Mouse (Mus musculus) midbrain, embryonic 16.5 days (tissue): ENCODE measurements at regions not wholly inside any gene's neighbourhood (a gene's known extent, or its start where the extent isn't known, plus 50 kb on each side); places are given as distances from the start of the nearest gene placed in this dataset.

Experiments
- ATAC-seq: fragments of 200-750 bp; cut with Nextera tagmentation; 2 replicates; pipeline ENCODE4 v1.8.0; 2017; ENCODE audit warnings: moderate TSS enrichment
- H3K27ac ChIP-seq: fragments of 300-500 bp; sonication (generic); 2 replicates; pipeline ENCODE4 v1.5.1; 2014; ENCODE audit warnings: mild to moderate bottlenecking, low read length, mixed read lengths
- H3K27me3 ChIP-seq: fragments of 300-500 bp; sonication (generic); 2 replicates; pipeline ENCODE4 v1.6.1; 2014; ENCODE audit warnings: low read depth, low read length, mixed read lengths; ENCODE audit not compliant: control insufficient read depth, insufficient read depth
- H3K36me3 ChIP-seq: fragments of 300-500 bp; sonication (generic); 2 replicates; pipeline ENCODE4 v1.6.1; 2014; ENCODE audit warnings: mild to moderate bottlenecking, low read length, moderate library complexity, mixed read lengths; ENCODE audit not compliant: control insufficient read depth, insufficient read depth
- H3K4me1 ChIP-seq: fragments of 300-500 bp; sonication (generic); 2 replicates; pipeline ENCODE4 v1.6.1; 2014; ENCODE audit warnings: mild to moderate bottlenecking, low read length, mixed read lengths; ENCODE audit not compliant: control insufficient read depth, insufficient read depth
- H3K4me2 ChIP-seq: fragments of 300-500 bp; sonication (generic); 2 replicates; pipeline ENCODE4 v1.6.1; 2014; ENCODE audit warnings: mild to moderate bottlenecking, low read length, mixed read lengths
- H3K4me3 ChIP-seq: fragments of 300-500 bp; sonication (generic); 2 replicates; pipeline ENCODE4 v1.5.1; 2014; ENCODE audit warnings: low read depth, mild to moderate bottlenecking, low read length, moderate library complexity, mixed read lengths
- H3K9ac ChIP-seq: fragments of 300-500 bp; sonication (generic); 2 replicates; pipeline ENCODE4 v1.6.1; 2014; ENCODE audit warnings: low read depth, low read length, mixed read lengths
- H3K9me3 ChIP-seq: fragments of 300-500 bp; sonication (generic); replicated peaks from 2 replicates; pipeline ENCODE4 v1.6.1; 2014; ENCODE audit warnings: mild to moderate bottlenecking, low read length, mixed read lengths; ENCODE audit not compliant: control insufficient read depth, poor library complexity, severe bottlenecking
- WGBS: fragments of 180-500 bp; shearing (Covaris S2); extraction: QIAGEN DNeasy Blood & Tissue Kit; methylation state at CpG from one replicate; pipeline ENCODE4 v1.1.7; 2014; 5-methylcytosine and 5-hydroxymethylcytosine counted together

- H3K9ac ChIP-seq: no peak overlapping the region
- no peak overlapping the region for H3K27ac ChIP-seq
- 87% methylated on average over 11 of the region's 11 CpGs for WGBS
- no peak overlapping the region for H3K4me2 ChIP-seq
- H3K9me3 ChIP-seq: no peaks in the 10 kb centered on the region
- no peak overlapping the region for H3K4me3 ChIP-seq
- no peak for ATAC-seq
- H3K4me1 ChIP-seq: no peaks in the 10 kb centered on the region
- H3K36me3 ChIP-seq: no peaks in the 10 kb centered on the region
- no peaks in the 10 kb centered on the region for H3K27me3 ChIP-seq
Measured at GRCm38 (mm10) chr1:190639846-190640245, 271.7 kb downstream of the Rps6kc1 start.

GRCm38 (mm10) chr1:190634935-190635334 is 276.6 kb downstream of the Rps6kc1 start:
- Histone ChIP-seq H3K9me3 (no peaks in the 10 kb centered on the region), H3K36me3 (no peaks in the 10 kb centered on the region), H3K4me2 (no peak overlapping the region), H3K27ac (no peak overlapping the region), H3K4me1 (no peaks in the 10 kb centered on the region), H3K4me3 (no peak overlapping the region), H3K9ac (no peak overlapping the region), H3K27me3 (no peaks in the 10 kb centered on the region)
- WGBS: 96% methylated on average over 2 of the region's 2 CpGs
- no peak for ATAC-seq

DNA sequence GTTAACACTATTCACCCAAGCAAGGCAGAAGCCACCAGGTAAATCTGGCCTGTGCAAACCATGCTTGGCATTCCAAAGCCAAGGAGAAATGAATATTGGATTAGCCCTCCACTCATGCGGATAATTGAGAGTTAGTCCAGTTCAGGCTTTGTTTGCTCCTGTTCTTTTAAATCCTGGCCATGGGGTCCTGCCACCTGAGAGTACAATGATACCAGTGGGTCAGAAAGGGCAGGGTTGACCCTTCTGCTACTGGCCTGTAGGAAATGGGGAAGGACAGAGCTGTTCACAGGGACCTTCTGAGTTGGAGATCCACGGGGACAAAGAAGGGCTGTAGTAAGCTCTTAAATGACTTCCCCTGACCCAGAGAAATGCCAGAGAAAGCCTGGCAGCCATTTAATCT is 279.9 kb downstream of the Rps6kc1 start:
- no peaks in the 10 kb centered on the region for H3K4me1 ChIP-seq
- H3K9me3 ChIP-seq: no peaks in the 10 kb centered on the region
- no peak overlapping the region for H3K9ac ChIP-seq
- no peaks in the 10 kb centered on the region for H3K27me3 ChIP-seq
- no peaks in the 10 kb centered on the region for H3K36me3 ChIP-seq
- WGBS: 40% methylated on average over 2 of the region's 2 CpGs
- ATAC-seq: no peak
- no peak overlapping the region for H3K27ac ChIP-seq
- no peak overlapping the region for H3K4me2 ChIP-seq
- H3K4me3 ChIP-seq: no peak overlapping the region

DNA sequence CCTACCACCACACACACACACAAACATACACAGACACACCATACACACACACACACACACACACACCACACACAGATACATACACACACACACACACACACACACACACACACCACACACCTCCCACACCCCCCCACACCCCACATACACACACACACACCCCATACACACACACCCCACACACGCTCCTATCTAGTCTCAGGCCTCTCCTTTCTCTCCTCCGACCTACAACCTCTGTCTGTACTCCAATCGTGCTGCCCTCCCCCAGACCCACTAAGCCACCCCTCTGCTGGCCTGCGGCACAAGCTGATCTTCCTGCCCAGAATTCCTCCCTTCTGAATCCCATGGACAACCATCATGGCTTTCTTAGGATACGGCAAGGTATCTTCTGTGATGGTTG is 281.4 kb downstream of the Rps6kc1 start:
- 90% methylated on average over 5 of the region's 5 CpGs for WGBS
- H3K9me3 ChIP-seq: no peaks in the 10 kb centered on the region
- no peak for ATAC-seq

GRCm38 (mm10) chr1:190623916-190624315 is 287.7 kb downstream of the Rps6kc1 start:
- Histone ChIP-seq H3K4me2 (no peak overlapping the region), H3K27me3 (no peaks in the 10 kb centered on the region), H3K27ac (no peak overlapping the region), H3K36me3 (no peaks in the 10 kb centered on the region), H3K9ac (no peak overlapping the region), H3K4me3 (no peak overlapping the region), H3K4me1 (no peaks in the 10 kb centered on the region), H3K9me3 (peaks cover 3% of the 10 kb centered on the region; the same call in 1 of the 2 replicates)
- no peak for ATAC-seq
- 89% methylated on average over 8 of the region's 8 CpGs for WGBS

More for the DNA sequence above, 281.4 kb downstream of the Rps6kc1 start:
- no peak overlapping the region for H3K4me2 ChIP-seq
- H3K9ac ChIP-seq: no peak overlapping the region
- H3K27me3 ChIP-seq: no peaks in the 10 kb centered on the region
- H3K4me1 ChIP-seq: no peaks in the 10 kb centered on the region
- no peak overlapping the region for H3K4me3 ChIP-seq
- H3K27ac ChIP-seq: no peak overlapping the region
- no peaks in the 10 kb centered on the region for H3K36me3 ChIP-seq

DNA sequence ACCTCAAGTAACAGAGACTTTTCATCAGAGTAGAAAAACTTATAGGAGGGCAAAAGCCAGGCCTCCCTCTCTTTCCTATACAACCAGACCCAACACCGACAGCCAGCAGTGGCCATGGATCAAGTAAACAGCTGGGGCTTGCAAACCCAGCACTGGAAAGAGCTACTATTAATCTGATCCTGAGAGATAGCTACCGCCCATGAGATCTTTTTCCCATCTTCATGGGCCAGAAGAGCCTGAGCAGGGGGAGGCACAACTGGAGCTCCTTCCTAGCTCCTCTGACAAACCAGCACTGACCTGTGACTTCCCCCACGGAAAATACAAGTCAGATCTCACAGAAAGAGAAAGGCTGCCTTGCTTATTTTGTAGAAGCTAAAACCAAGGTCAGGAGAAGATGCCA is 311.1 kb downstream of the Rps6kc1 start:
- 90% methylated on average over 3 of the region's 3 CpGs for WGBS
- ATAC-seq: no peak

GRCm38 (mm10) chr1:190599622-190600021 is 311.9 kb downstream of the Rps6kc1 start:
- Histone ChIP-seq H3K4me3 (no peak overlapping the region), H3K9me3 (no peaks in the 10 kb centered on the region), H3K27ac (no peak overlapping the region), H3K4me1 (no peaks in the 10 kb centered on the region), H3K4me2 (no peak overlapping the region), H3K9ac (no peak overlapping the region), H3K36me3 (no peaks in the 10 kb centered on the region), H3K27me3 (no peaks in the 10 kb centered on the region)
- no peak for ATAC-seq
- WGBS: 88% methylated on average over 11 of the region's 11 CpGs

More for the DNA sequence above, 311.1 kb downstream of the Rps6kc1 start:
- Histone ChIP-seq H3K4me1 (no peaks in the 10 kb centered on the region), H3K9me3 (no peaks in the 10 kb centered on the region), H3K27me3 (no peaks in the 10 kb centered on the region), H3K9ac (no peak overlapping the region), H3K4me3 (no peak overlapping the region), H3K36me3 (no peaks in the 10 kb centered on the region), H3K4me2 (no peak overlapping the region), H3K27ac (no peak overlapping the region)

- WGBS: 100% methylated on average over 2 of the region's 2 CpGs
- Histone ChIP-seq H3K4me1 (no peaks in the 10 kb centered on the region), H3K4me3 (no peak overlapping the region), H3K9me3 (no peaks in the 10 kb centered on the region), H3K27ac (no peak overlapping the region), H3K36me3 (no peaks in the 10 kb centered on the region), H3K9ac (no peak overlapping the region), H3K27me3 (no peaks in the 10 kb centered on the region), H3K4me2 (no peak overlapping the region)
- no peak for ATAC-seq
Measured at GRCm38 (mm10) chr1:190596209-190596608, 315.4 kb downstream of the Rps6kc1 start.

DNA sequence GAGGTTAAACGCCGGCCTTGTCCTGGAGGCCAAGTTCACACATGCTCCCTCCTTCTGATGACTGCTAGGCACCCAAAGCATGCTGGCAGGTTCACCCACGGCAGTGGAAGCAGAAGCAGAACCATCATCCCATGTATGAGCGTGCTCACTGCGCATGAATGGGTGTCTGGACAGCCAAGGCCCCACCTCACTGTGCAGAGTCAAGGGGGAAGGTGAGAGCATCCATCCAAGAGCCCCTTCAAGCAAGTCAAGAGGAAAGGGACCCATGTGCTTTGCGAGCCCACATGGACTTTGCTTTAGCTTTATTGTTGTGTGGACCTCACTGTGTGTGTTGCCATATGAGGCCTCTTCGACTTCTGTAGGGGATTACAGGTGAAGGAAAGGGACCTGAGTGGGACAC is 319.9 kb downstream of the Rps6kc1 start:
- no peak overlapping the region for H3K27ac ChIP-seq
- ATAC-seq: no peak
- H3K4me3 ChIP-seq: no peak overlapping the region
- H3K27me3 ChIP-seq: no peaks in the 10 kb centered on the region
- no peaks in the 10 kb centered on the region for H3K9me3 ChIP-seq
- H3K9ac ChIP-seq: no peak overlapping the region
- 92% methylated on average over 7 of the region's 7 CpGs for WGBS
- no peak overlapping the region for H3K4me2 ChIP-seq
- H3K36me3 ChIP-seq: no peaks in the 10 kb centered on the region
- no peaks in the 10 kb centered on the region for H3K4me1 ChIP-seq

GRCm38 (mm10) chr1:190589586-190589985 is 322.0 kb downstream of the Rps6kc1 start:
- no peak for ATAC-seq
- WGBS: 73% methylated on average over 2 of the region's 2 CpGs
- Histone ChIP-seq H3K27me3 (no peaks in the 10 kb centered on the region), H3K4me1 (no peaks in the 10 kb centered on the region), H3K4me2 (no peak overlapping the region), H3K9me3 (no peaks in the 10 kb centered on the region), H3K27ac (no peak overlapping the region), H3K4me3 (no peak overlapping the region), H3K9ac (no peak overlapping the region), H3K36me3 (no peaks in the 10 kb centered on the region)
